Mouse (Mus musculus) midbrain, postnatal 0 days (tissue): Measurements from ENCODE around the gene Bak1. TPM values are rescaled to one million over a fixed set of nuclear protein-coding genes. Genes with fewer than 3 reads are reported as not detected.

Experiments used
- ATAC-seq: fragments of 200-750 bp; cut with Nextera tagmentation; 2 replicates; pipeline ENCODE4 v1.8.0; 2017; ENCODE audit warnings: moderate number of reproducible peaks, mild to moderate bottlenecking, moderate TSS enrichment, moderate library complexity; ENCODE audit not compliant: low FRiP score
- DNase-seq: peaks from one replicate; pipeline ENCODE4 v3.0.0-alpha.2; 2015; ENCODE audit warnings: low spot score
- H3K27ac ChIP-seq: fragments of 300-500 bp; sonication (generic); 2 replicates; pipeline ENCODE4 v1.5.1; 2014; ENCODE audit warnings: low read depth, mild to moderate bottlenecking, low read length, mixed read lengths
- H3K27me3 ChIP-seq: fragments of 300-500 bp; sonication (generic); 2 replicates; pipeline ENCODE4 v1.6.1; 2014; ENCODE audit warnings: low read length, control low read depth, mixed read lengths; ENCODE audit not compliant: insufficient read depth
- H3K36me3 ChIP-seq: fragments of 300-500 bp; sonication (generic); 2 replicates; pipeline ENCODE4 v1.6.1; 2014; ENCODE audit warnings: low read length, control low read depth, mixed read lengths; ENCODE audit not compliant: insufficient read depth
- H3K4me1 ChIP-seq: fragments of 300-500 bp; sonication (generic); 2 replicates; pipeline ENCODE4 v1.6.1; 2014; ENCODE audit warnings: mild to moderate bottlenecking, control low read depth, antibody characterized with exemption, low read length, mixed read lengths; ENCODE audit not compliant: insufficient read depth
- H3K4me2 ChIP-seq: fragments of 300-500 bp; sonication (generic); 2 replicates; pipeline ENCODE4 v1.6.1; 2014; ENCODE audit warnings: low read depth, mild to moderate bottlenecking, low read length, mixed read lengths; ENCODE audit not compliant: poor library complexity, severe bottlenecking
- H3K4me3 ChIP-seq: fragments of 300-500 bp; sonication (generic); 2 replicates; pipeline ENCODE4 v1.5.1; 2014; ENCODE audit warnings: low read depth, mild to moderate bottlenecking, low read length, moderate library complexity
- H3K9ac ChIP-seq: fragments of 300-500 bp; sonication (generic); replicated peaks from 2 replicates; pipeline ENCODE4 v1.6.1; 2014; ENCODE audit warnings: mild to moderate bottlenecking, low read length, moderate library complexity, mixed read lengths; ENCODE audit not compliant: poor library complexity, severe bottlenecking
- H3K9me3 ChIP-seq: fragments of 300-500 bp; sonication (generic); 2 replicates; pipeline ENCODE4 v1.6.1; 2016; ENCODE audit warnings: low read length, control low read depth
- CTCF ChIP-seq: IDR thresholded peaks from 2 replicates; pipeline ENCODE4 v1.5.1; 2016; ENCODE audit warnings: antibody characterized with exemption, mild to moderate bottlenecking
- WGBS: fragments of 180-500 bp; shearing (Covaris S2); extraction: QIAGEN DNeasy Blood & Tissue Kit; methylation state at CpG from one replicate; pipeline ENCODE4 v1.1.7; 2014; 5-methylcytosine and 5-hydroxymethylcytosine counted together
- polyA plus RNA-seq: library from polyadenylated mRNA; unstranded; fragments of >200 nt; fragmentation: Nextera tagmentation; extraction: Ambion mirVana; gene quantifications from 2 replicates; pipeline ENCODE4 v1.2.1, GENCODE M21; 2015
- total RNA-seq: library from RNA; depleted of rRNA; stranded (reverse); fragments of >200 nt; gene quantifications from 2 replicates; pipeline ENCODE4 v1.2.3, GENCODE M21; 2014

The Bak1 gene
- total and polyA plus RNA-seq, 2 experiments from 2014 or later, result 5.3 to 82.4 TPM

DNA sequence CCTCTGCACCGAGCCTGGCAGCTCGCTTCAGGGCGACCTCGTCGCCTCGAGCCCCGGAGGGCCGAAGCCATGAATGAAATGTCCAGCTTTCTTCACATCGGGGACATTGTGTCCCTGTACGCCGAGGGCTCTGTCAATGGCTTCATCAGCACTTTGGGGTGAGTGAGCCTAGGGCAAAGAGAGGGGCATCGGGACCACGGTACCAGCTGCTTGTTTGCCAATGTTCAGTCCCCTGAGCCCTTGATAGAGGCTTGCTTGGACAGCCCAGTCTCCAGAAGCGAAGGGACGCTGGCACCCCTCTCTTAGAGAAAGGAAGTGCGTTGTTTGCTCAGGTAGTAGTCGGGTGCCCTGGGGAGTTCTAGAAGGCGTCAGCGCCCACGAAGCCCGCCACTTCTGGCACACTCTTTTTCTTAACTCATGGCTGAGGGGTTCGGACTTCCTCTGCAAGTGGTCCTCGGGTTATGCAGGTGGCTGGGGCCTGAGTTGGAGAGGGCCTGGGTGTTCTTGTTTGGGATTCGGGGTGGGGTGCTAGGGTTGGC, 28.8 kb upstream of the Bak1 start:
- no peak for DNase-seq
- 3% methylated on average over 24 of the region's 24 CpGs for WGBS
- peaks cover 7% of the 10 kb centered on the region; the same call in 1 of the 2 replicates for H3K4me1 ChIP-seq

DNA sequence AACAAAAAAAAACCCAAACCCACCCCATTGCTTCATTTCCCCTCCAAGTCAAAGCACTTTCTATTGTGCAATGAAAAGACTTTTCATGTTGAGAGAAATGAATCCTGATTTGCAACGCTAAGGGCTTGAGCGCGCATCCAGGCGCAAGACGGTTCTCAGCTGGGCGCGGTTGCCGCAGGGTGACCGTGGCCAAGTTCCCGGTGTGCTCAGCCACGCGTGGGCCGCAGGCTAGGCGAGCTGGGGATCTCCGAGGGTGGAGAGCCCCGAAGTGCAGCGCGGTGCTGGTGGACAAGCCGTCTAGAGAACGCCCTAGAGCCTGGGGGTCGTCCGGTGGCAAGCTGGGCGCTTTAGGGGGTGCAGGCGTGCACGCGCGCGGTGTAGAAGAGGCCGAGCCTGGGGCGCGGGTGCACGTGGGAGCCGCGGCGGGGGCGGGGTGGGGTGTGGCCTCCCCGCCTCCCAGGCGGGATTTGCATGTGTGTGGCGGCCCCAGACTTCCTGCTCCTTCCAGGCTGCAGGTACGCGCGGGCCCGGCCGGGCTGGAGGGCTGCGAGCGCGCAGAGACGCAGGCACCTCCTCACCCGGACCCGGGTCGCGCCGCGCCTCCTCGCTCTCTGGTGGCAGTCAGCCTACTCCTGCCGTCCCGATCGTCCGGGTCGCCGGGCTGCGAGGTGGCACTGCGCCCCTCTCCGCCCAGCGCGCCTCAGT, 28.2 kb upstream of the Bak1 start, which contains the start of gene Itpr3:
TSS of gene Itpr3 (plus strand) at position 493 of the 705 bp plus-strand sequence.
- no peak for TF ChIP-seq CTCF
- Histone ChIP-seq H3K27me3 (peaks cover 27% of the 10 kb centered on the region), H3K27ac (no peak within 1 kb of the TSS), H3K9ac (peak within 1 kb of the TSS; percentile 44), H3K36me3 (no peaks in the 10 kb centered on the region), H3K4me2 (peak within 1 kb of the TSS; percentile 75), H3K4me1 (peaks cover 7% of the 10 kb centered on the region; the same call in 1 of the 2 replicates), H3K4me3 (peak within 1 kb of the TSS; percentile 48), H3K9me3 (no peaks in the 10 kb centered on the region)
- under 1% methylated on average over 38 of the region's 66 CpGs for WGBS
- ATAC-seq (no peak), DNase-seq (no peak)

More for the DNA sequence above, 28.8 kb upstream of the Bak1 start:
- TF ChIP-seq CTCF, result no peak
- H3K36me3 ChIP-seq, result no peaks in the 10 kb centered on the region
- H3K4me3 ChIP-seq, result peak overlapping the region; percentile 48
- peak overlapping the region; percentile 44 for H3K9ac ChIP-seq
- no peak for ATAC-seq
- H3K27ac ChIP-seq, result no peak overlapping the region
- no peaks in the 10 kb centered on the region for H3K9me3 ChIP-seq
- H3K4me2 ChIP-seq, result peak overlapping the region; percentile 75
- peaks cover 27% of the 10 kb centered on the region for H3K27me3 ChIP-seq

DNA sequence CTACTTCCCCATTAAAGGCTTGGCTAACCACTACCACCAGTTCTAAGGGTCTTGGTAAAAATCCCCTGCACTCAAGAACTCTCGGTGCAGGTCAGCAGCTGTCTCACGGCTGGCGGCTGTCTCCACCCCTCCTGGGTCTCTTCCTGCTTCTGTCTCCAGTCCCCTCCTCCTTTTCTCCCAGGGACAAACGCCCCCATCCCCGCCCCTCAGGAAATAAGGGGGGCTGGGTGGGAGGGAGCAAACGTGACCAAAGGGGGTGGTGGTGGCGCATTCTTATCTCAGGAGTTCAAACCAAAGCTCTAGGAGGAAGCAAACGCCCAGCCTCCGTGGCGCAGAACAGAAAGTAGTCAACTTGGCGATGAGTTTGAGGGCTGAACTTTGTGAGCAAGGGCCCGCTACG, 27.4 kb upstream of the Bak1 start:
- no peak overlapping the region for H3K9ac ChIP-seq
- H3K27me3 ChIP-seq, result peaks cover 27% of the 10 kb centered on the region
- no peak overlapping the region; the same call in 1 of the 2 replicates for H3K4me3 ChIP-seq
- WGBS, result under 1% methylated on average over 13 of the region's 13 CpGs
- no peaks in the 10 kb centered on the region for H3K9me3 ChIP-seq
- no peak for TF ChIP-seq CTCF
- H3K4me2 ChIP-seq, result peak overlapping the region; percentile 75
- H3K36me3 ChIP-seq, result no peaks in the 10 kb centered on the region
- H3K27ac ChIP-seq, result no peak overlapping the region
- ATAC-seq (no peak), DNase-seq (no peak)
- peaks cover 7% of the 10 kb centered on the region; the same call in 1 of the 2 replicates for H3K4me1 ChIP-seq

DNA sequence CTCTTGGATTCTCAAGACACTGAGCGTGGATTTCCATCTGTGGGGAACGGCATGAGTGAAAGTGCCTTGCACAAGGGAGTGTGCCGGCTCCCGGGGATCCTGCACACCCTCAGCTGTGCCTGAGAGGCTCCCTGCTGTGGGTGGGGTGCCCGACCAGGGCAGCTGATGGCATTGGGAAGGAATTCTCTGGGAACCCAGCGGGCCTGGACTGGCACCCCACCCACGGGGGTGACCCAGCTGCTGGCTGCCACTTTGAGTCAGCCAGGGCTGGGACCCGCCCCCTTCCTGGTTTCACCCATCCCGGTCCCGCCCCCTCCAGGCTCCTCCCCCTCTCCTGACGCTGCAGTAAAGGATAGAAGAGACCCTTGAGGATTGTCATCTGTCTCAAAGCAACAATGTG, 22.7 kb upstream of the Bak1 start:
- H3K4me1 ChIP-seq, result no peaks in the 10 kb centered on the region
- no peak for TF ChIP-seq CTCF
- no peak for ATAC-seq
- DNase-seq, result no peak
- H3K4me2 ChIP-seq, result no peak overlapping the region
- H3K9ac ChIP-seq, result no peak overlapping the region
- H3K27me3 ChIP-seq, result peaks cover 11% of the 10 kb centered on the region; the same call in 1 of the 2 replicates
- H3K4me3 ChIP-seq, result no peak overlapping the region
- no peaks in the 10 kb centered on the region for H3K36me3 ChIP-seq
- no peaks in the 10 kb centered on the region for H3K9me3 ChIP-seq
- no peak overlapping the region for H3K27ac ChIP-seq
- 45% methylated on average over 10 of the region's 11 CpGs for WGBS

DNA sequence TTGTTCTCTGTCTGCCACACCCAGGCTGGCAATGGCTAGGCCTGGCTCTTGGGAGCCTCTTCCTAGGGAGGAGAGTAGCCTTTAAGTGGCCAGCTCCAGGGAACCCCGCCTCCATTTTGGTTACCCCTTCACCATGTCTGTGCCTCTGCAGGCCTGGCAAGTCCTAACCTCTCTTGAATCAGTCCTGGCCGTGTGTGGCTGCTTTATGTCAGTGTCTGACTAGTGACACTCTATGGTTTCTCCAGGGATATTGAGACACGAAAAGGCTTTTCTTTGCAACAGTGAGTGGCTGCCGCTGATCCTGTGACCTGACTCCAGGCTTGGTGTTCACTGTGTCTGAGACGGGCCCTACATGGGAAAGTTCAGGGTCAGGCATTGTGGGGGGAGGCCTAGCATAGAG, 22.0 kb upstream of the Bak1 start:
- no peak overlapping the region for H3K9ac ChIP-seq
- H3K4me3 ChIP-seq, result no peak overlapping the region
- no peak for TF ChIP-seq CTCF
- no peak for ATAC-seq
- H3K27ac ChIP-seq, result no peak overlapping the region
- no peaks in the 10 kb centered on the region for H3K36me3 ChIP-seq
- peaks cover 5% of the 10 kb centered on the region; the same call in 1 of the 2 replicates for H3K27me3 ChIP-seq
- 68% methylated on average over 5 of the region's 5 CpGs for WGBS
- H3K4me2 ChIP-seq, result no peak overlapping the region
- H3K4me1 ChIP-seq, result no peaks in the 10 kb centered on the region
- no peaks in the 10 kb centered on the region for H3K9me3 ChIP-seq
- DNase-seq, result no peak
